Mouse (Mus musculus): ENCODE data around the gene Kap. TPM values are rescaled to one million over a fixed set of nuclear protein-coding genes. Genes with fewer than 3 reads are reported as not detected.
"Not testable (repeated sequence)": the region's sequence is repeated elsewhere in the genome, so short reads cannot be mapped to it uniquely, and the experiment has no call there.

Kap gene
- polyA plus RNA-seq (2015; fragmentation: Nextera tagmentation; extraction: Ambion mirVana) = not detected in 2 replicates

DNA sequence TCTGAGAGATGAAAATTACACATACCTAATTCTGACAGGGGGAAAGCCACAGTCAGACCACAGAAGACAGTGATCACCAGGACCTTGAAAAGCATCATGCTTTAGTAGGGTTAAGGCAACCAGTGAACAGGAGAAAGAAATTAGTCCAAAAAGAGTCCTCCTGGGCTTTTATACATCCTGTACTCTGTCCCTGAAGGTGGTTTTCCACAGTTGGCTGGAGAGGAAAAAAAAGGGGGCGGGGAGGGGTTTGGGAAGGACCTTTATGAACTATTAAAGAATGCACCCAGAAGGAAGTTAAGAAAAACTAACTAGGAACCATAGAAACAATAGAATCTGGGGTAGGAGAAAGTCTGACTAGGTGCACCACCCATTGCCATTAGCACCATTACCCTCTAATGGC is at the start of gene Kap:
Kap (minus strand) TSS at position 237 of the 400 bp plus-strand sequence.
- no peak within 1 kb of the TSS for H3K9ac ChIP-seq (replicated peaks)
- no peak within 1 kb of the TSS for H3K4me2 ChIP-seq (replicated peaks)
- no peaks in the 10 kb centered on the region for H3K27me3 ChIP-seq
- H3K4me1 ChIP-seq (replicated peaks) = no peaks in the 10 kb centered on the region
- no peak within 1 kb of the TSS for H3K27ac ChIP-seq
- H3K9me3 ChIP-seq = no peaks in the 10 kb centered on the region
- H3K4me3 ChIP-seq (replicated peaks) = no peak within 1 kb of the TSS
- H3K36me3 ChIP-seq = no peaks in the 10 kb centered on the region
- 83% methylated on average over 1 of the region's 1 CpGs for WGBS
- no peak for ATAC-seq

DNA sequence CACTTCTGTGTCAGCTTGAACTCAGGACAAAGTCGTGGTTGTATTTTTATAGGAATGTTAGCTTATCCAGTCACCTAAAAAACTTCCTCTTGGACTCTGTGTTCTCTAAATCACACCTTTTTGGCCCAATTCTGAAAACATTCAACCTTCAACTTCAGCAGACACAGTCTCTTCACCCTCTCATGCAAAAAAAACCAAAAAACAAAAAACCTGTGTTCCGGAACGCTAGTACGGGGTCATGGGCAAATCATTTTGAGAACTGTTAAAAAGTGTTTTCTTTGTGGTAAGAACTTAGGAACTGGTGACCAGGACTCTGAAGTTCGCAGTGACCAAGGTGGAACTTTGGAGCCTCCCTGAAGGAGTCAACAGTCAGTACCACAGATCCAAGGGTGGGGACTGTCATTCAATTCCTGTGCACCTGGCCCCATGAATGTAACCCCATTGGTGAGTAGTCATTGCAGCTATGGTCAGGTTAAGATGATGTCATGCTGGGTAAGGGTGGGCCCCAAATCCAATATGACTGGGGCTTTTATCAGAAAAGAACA is 32.4 kb upstream of the Kap start:
- H3K9me3 ChIP-seq = no peaks in the 10 kb centered on the region

DNA sequence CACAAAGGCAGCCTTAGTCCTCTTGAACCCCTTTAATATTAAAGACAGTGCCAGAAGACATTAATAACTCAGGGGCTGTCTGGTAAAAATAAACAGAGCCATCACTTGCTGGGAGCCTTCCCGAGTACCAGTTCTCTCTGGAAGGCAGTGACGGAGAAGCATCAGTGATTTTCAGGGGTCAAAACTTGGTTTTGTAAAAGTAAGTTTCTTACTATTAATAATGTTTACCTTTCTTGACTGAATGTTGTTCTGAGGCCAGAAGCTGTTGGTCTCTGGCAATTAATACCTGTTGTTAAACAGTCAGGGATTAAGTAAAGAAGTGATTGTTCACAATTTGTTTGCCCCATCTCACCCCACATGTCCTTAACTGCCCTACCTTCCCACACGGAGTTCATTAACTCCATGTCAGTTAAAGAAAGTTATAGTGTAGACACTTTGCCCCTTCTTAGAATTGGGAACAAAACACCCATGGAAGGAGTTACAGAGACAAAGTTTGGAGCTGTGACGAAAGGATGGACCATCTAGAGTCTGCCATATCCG is 30.0 kb upstream of the Kap start:
- H3K4me1 ChIP-seq (replicated peaks) = no peaks in the 10 kb centered on the region
- H3K4me2 ChIP-seq (replicated peaks) = no peak overlapping the region
- H3K36me3 ChIP-seq = no peaks in the 10 kb centered on the region
- no peak overlapping the region for H3K4me3 ChIP-seq (replicated peaks)
- no peaks in the 10 kb centered on the region for H3K27me3 ChIP-seq
- no peaks in the 10 kb centered on the region for H3K9me3 ChIP-seq
- 87% methylated on average over 5 of the region's 5 CpGs for WGBS
- ATAC-seq = no peak
- H3K9ac ChIP-seq (replicated peaks) = no peak overlapping the region
- H3K27ac ChIP-seq = no peak overlapping the region

More for the DNA sequence above, 32.4 kb upstream of the Kap start:
- WGBS = 93% methylated on average over 5 of the region's 5 CpGs
- ATAC-seq = no peak
- Histone ChIP-seq H3K27me3 (no peaks in the 10 kb centered on the region), H3K4me1 (replicated peaks) (no peaks in the 10 kb centered on the region), H3K4me3 (replicated peaks) (no peak overlapping the region), H3K27ac (no peak overlapping the region), H3K36me3 (no peaks in the 10 kb centered on the region), H3K4me2 (replicated peaks) (no peak overlapping the region), H3K9ac (replicated peaks) (no peak overlapping the region)

GRCm38 (mm10) chr6:133875906-133876462 is 22.4 kb upstream of the Kap start:
- Histone ChIP-seq H3K27me3 (no peaks in the 10 kb centered on the region), H3K27ac (no peak overlapping the region), H3K4me2 (replicated peaks) (no peak overlapping the region), H3K36me3 (no peaks in the 10 kb centered on the region), H3K9ac (replicated peaks) (no peak overlapping the region), H3K9me3 (no peaks in the 10 kb centered on the region), H3K4me3 (replicated peaks) (no peak overlapping the region), H3K4me1 (replicated peaks) (no peaks in the 10 kb centered on the region)
- peak; percentile 67; the same call in 1 of the 2 replicates for ATAC-seq
- WGBS = 30% methylated on average over 12 of the region's 12 CpGs

DNA sequence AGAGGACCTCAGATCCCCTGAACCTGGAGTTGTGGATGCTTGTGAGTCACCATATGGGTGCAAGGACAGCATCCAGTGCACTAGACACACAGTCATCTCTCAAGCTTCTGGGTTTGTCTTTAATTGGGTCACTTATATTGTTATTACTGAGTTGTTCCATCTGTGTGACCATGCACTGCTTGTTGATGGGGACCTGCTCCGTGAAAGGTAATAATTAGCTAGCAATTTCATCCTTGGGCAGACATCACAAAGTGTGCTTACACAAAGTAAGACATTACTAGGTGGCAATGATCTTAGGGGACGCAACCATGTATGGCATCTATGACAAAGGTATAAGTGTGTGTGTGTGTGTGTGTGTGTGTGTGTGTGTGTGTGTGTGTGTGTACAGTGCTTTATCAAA is 19.1 kb upstream of the Kap start:
- H3K9ac ChIP-seq (replicated peaks) = no peak overlapping the region
- WGBS = 72% methylated on average over 2 of the region's 2 CpGs
- no peak overlapping the region for H3K4me2 ChIP-seq (replicated peaks)
- H3K9me3 ChIP-seq = no peaks in the 10 kb centered on the region
- H3K4me3 ChIP-seq (replicated peaks) = no peak overlapping the region
- ATAC-seq = no peak
- no peaks in the 10 kb centered on the region for H3K4me1 ChIP-seq (replicated peaks)
- H3K27ac ChIP-seq = no peak overlapping the region
- H3K27me3 ChIP-seq = no peaks in the 10 kb centered on the region
- H3K36me3 ChIP-seq = no peaks in the 10 kb centered on the region

DNA sequence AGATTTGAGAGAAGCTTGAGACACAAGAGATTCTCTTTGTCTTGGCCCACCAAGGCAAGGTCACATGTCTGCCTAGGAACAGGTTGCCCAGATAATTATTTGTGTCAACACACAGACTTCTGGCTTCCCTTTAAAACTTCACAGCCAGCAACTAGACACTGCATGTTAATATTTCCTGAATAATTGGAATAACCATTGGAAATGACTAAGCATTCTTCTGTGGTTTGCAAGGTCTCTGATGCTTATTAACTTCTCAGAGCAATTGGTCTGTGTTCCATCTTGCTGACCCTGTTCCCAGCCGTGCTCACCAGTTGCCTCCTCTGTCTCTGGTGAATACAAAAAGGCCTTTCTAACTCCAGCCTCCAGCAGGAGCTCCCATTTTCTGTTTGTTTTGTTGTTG is 17.6 kb upstream of the Kap start:
- no peak for ATAC-seq
- Histone ChIP-seq H3K4me1 (replicated peaks) (no peaks in the 10 kb centered on the region), H3K27me3 (no peaks in the 10 kb centered on the region), H3K9me3 (no peaks in the 10 kb centered on the region), H3K4me2 (replicated peaks) (no peak overlapping the region), H3K36me3 (no peaks in the 10 kb centered on the region), H3K4me3 (replicated peaks) (no peak overlapping the region), H3K27ac (no peak overlapping the region), H3K9ac (replicated peaks) (no peak overlapping the region)
- 88% methylated on average over 1 of the region's 1 CpGs for WGBS

- no peak overlapping the region for H3K27ac ChIP-seq
- no peak for ATAC-seq
- no peaks in the 10 kb centered on the region for H3K9me3 ChIP-seq
- no peaks in the 10 kb centered on the region for H3K36me3 ChIP-seq
- 86% methylated on average over 1 of the region's 1 CpGs for WGBS
- H3K27me3 ChIP-seq = no peaks in the 10 kb centered on the region
- H3K4me1 ChIP-seq (replicated peaks) = no peaks in the 10 kb centered on the region
- no peak overlapping the region for H3K4me2 ChIP-seq (replicated peaks)
- H3K9ac ChIP-seq (replicated peaks) = no peak overlapping the region
- no peak overlapping the region for H3K4me3 ChIP-seq (replicated peaks)
Measured at GRCm38 (mm10) chr6:133868381-133868780, 14.8 kb upstream of the Kap start.

DNA sequence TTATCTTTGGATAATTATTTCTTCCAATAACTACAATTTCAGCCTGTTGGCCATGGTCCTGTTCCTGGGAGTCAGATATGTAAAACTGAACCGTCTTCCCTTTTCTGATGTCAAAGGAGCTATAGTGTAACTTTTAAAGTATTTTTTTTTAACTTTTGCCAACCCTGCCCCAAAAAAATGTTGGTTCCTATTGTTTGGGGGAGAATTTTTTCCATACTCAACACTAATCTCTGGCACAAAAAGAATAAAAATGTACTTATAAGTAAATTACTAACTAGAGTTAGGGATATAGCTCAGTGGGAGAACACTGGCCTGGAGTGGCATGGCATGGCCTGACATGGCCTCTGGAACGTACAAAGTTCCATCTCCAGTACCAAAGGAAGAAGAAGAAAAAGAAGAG is 2.3 kb upstream of the Kap start:
- Histone ChIP-seq H3K9me3 (no peaks in the 10 kb centered on the region), H3K4me2 (replicated peaks) (no peak overlapping the region), H3K27me3 (no peaks in the 10 kb centered on the region), H3K4me3 (replicated peaks) (no peak overlapping the region), H3K36me3 (no peaks in the 10 kb centered on the region), H3K27ac (no peak overlapping the region), H3K9ac (replicated peaks) (no peak overlapping the region), H3K4me1 (replicated peaks) (no peaks in the 10 kb centered on the region)
- 92% methylated on average over 2 of the region's 2 CpGs for whole genome bisulfite sequencing
- ATAC-seq = no peak

GRCm38 (mm10) chr6:133849359-133849758 is 4.2 kb downstream of the Kap start:
- H3K27me3 ChIP-seq = no peaks in the 10 kb centered on the region
- H3K36me3 ChIP-seq = no peaks in the 10 kb centered on the region
- no peak overlapping the region for H3K27ac ChIP-seq
- no peak overlapping the region for H3K9ac ChIP-seq (replicated peaks)
- no peaks in the 10 kb centered on the region for H3K9me3 ChIP-seq
- H3K4me2 ChIP-seq (replicated peaks) = no peak overlapping the region
- H3K4me1 ChIP-seq (replicated peaks) = no peaks in the 10 kb centered on the region
- H3K4me3 ChIP-seq (replicated peaks) = no peak overlapping the region
- 72% methylated on average over 2 of the region's 2 CpGs for WGBS
- no peak for ATAC-seq

DNA sequence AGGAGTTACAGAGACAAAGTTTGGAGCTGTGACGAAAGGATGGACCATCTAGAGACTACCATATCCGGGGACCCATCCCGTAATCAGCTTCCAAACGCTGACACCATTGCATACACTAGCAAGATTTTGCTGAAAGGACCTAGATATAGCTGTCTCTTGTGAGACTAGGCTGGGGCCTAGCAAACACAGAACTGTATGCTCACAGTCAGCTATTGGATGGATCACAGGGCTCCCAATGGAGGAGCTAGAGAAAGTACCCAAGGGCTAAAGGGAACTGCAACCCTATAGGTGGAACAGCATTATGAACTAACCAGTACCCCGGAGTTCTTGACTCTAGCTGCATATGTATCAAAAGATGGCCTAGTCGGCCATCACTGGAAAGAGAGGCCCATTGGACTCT is 4.7 kb downstream of the Kap start:
- 91% methylated on average over 6 of the region's 6 CpGs for WGBS
- not testable (repeated sequence) for H3K9ac ChIP-seq (replicated peaks); ATAC-seq; H3K36me3 ChIP-seq; H3K4me2 ChIP-seq (replicated peaks); H3K9me3 ChIP-seq; H3K27me3 ChIP-seq; H3K4me1 ChIP-seq (replicated peaks); H3K27ac ChIP-seq; H3K4me3 ChIP-seq (replicated peaks)

DNA sequence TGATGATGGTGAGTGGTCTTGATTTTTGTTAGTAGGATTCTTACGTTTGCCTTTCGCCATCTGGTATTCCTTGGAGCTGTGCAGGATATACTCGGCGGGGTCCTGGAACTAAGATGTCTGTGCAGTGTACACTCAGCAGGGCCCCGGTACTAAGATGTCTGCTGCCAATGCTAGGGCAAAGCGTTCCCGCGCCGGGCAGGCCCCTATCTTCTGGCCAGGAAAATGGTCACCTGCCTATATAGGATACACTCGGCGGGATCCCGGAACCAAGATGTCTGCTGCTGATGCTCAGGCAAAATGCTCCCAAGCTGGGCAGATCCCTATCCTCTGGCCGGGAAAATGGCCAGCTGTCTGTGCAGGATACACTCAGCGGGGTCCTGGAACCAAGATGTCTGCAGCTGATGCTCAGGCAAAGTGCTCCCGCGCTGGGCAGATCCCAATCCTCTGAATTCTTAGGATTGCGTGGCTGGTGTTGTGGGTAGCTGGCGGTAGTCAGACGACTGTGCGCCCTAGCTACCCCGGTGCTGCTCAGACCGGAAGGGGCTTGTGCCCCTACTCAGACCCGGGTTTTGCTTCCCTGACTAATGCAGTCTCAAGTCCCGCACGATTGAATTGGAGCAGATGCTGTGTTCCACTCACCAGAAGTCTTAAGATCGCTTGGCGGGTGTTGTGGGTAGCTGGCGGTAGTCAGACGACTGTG is 15.1 kb downstream of the Kap start:
- 91% methylated on average over 29 of the region's 29 CpGs for WGBS
- not testable (repeated sequence) for H3K27me3 ChIP-seq; H3K9ac ChIP-seq (replicated peaks); H3K9me3 ChIP-seq; H3K4me2 ChIP-seq (replicated peaks); H3K36me3 ChIP-seq; H3K4me3 ChIP-seq (replicated peaks); H3K27ac ChIP-seq; H3K4me1 ChIP-seq (replicated peaks); ATAC-seq

DNA sequence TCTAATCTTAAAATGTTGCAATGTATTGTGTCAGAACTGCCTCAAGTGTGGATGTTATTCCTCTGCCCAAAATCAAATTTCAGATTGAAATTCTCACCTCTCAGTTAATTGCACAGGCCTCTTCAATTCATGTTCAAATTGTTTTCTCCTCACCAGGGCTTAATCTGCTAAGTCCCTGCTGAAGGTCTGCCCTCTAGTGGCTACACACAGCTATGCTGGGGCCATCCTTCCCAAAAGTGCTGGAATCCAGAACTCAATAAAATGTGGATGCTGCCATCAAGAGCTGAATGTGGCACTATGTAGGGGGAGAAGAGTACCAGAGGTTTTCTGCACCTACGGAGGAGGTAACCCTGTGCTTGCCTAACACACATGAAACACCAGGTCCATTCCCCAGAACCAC is 41.2 kb downstream of the Kap start:
- Histone ChIP-seq H3K9me3 (peaks cover 3% of the 10 kb centered on the region; the same call in 1 of the 2 replicates), H3K4me2 (replicated peaks) (no peak overlapping the region), H3K27me3 (no peaks in the 10 kb centered on the region), H3K9ac (replicated peaks) (no peak overlapping the region), H3K4me1 (replicated peaks) (no peaks in the 10 kb centered on the region), H3K36me3 (no peaks in the 10 kb centered on the region), H3K4me3 (replicated peaks) (no peak overlapping the region), H3K27ac (no peak overlapping the region)
- ATAC-seq = no peak
- WGBS = 39% methylated on average over 1 of the region's 1 CpGs

Data from midbrain, embryonic 13.5 days (tissue).